Mouse (Mus musculus) ovary, adult 18-20 months (tissue): ENCODE data around the gene Pef1.

Source experiments
- DNase-seq: peaks from one replicate; pipeline ENCODE4 v3.0.0; 2022; ENCODE audit warnings: low spot score, mixed read lengths

Pef1 gene

GRCm38 (mm10) chr4:130174335-130175031 is 72.1 kb downstream of the Pef1 start:
- DNase-seq: peak; percentile 39

GRCm38 (mm10) chr4:130175072-130175711 is 72.8 kb downstream of the Pef1 start, which contains the start of gene Tinagl1:
TSS of gene Tinagl1 (minus strand) at chr4:130175122.
- no peak for DNase-seq

- no peak for DNase-seq
Measured at GRCm38 (mm10) chr4:130176156-130176720, 73.9 kb downstream of the Pef1 start.

GRCm38 (mm10) chr4:130177087-130177486 is 74.7 kb downstream of the Pef1 start:
- no peak for DNase-seq

- no peak for DNase-seq
Measured at GRCm38 (mm10) chr4:130177536-130177935, 75.2 kb downstream of the Pef1 start.
